Mouse (Mus musculus) heart, embryonic 14.5 days (tissue): ENCODE measurements around the gene Cdipt. TPM values are rescaled to one million over a fixed set of nuclear protein-coding genes. Genes with fewer than 3 reads are reported as not detected.
A peak's percentile ranks its signal among the peaks of the same experiment; 100 is the strongest.

Experiments used
- ATAC-seq: fragments of 200-750 bp; cut with Nextera tagmentation; 2 replicates; pipeline ENCODE4 v1.8.0; 2017; ENCODE audit warnings: low read depth, moderate TSS enrichment; ENCODE audit not compliant: insufficient number of reproducible peaks, insufficient read depth, low FRiP score
- H3K27ac ChIP-seq, 2 experiments: fragments of 200-500 bp in 1 of 2; fragments of 300-500 bp in 1 of 2; sonication (generic) in 1 of 2; replicated peaks in 1 of 2; 2 replicates each; pipeline ENCODE4 v1.5.1; 2012 to 2014; ENCODE audit warnings: low read depth in 2 of 2, low read length in 2 of 2, control low read depth in 1 of 2, mild to moderate bottlenecking in 1 of 2, mixed read lengths in 1 of 2; ENCODE audit not compliant: control insufficient read depth in 1 of 2, insufficient read depth in 1 of 2
- H3K27me3 ChIP-seq: fragments of 300-500 bp; sonication (generic); 2 replicates; pipeline ENCODE4 v1.6.1; 2014; ENCODE audit warnings: mild to moderate bottlenecking, low read length, control low read depth; ENCODE audit not compliant: control insufficient read depth, insufficient read depth
- H3K36me3 ChIP-seq: fragments of 300-500 bp; sonication (generic); 2 replicates; pipeline ENCODE4 v1.6.1; 2014; ENCODE audit warnings: mild to moderate bottlenecking, control low read depth, low read length, mixed read lengths; ENCODE audit not compliant: control insufficient read depth, insufficient read depth
- H3K4me1 ChIP-seq, 2 experiments: fragments of 200-500 bp in 1 of 2; fragments of 300-500 bp in 1 of 2; sonication (generic) in 1 of 2; 2 replicates each; pipeline ENCODE4 v1.6.1; 2012 to 2014; ENCODE audit warnings: low read length in 2 of 2, control low read depth in 1 of 2, mixed read lengths in 1 of 2; ENCODE audit not compliant: control insufficient read depth in 2 of 2, insufficient read depth in 2 of 2
- H3K4me2 ChIP-seq: fragments of 300-500 bp; sonication (generic); 2 replicates; pipeline ENCODE4 v1.6.1; 2014; ENCODE audit warnings: mild to moderate bottlenecking, low read length
- H3K4me3 ChIP-seq, 2 experiments: fragments of 200-500 bp in 1 of 2; fragments of 300-500 bp in 1 of 2; sonication (generic) in 1 of 2; 2 replicates each; pipeline ENCODE4 v1.5.1; 2012 to 2014; ENCODE audit warnings: low read length in 2 of 2, mild to moderate bottlenecking in 2 of 2, control low read depth in 1 of 2, low read depth in 1 of 2, moderate library complexity in 1 of 2; ENCODE audit not compliant: control insufficient read depth in 1 of 2, insufficient read depth in 1 of 2
- H3K9ac ChIP-seq: fragments of 300-500 bp; sonication (generic); 2 replicates; pipeline ENCODE4 v1.6.1; 2014; ENCODE audit warnings: mild to moderate bottlenecking, low read length
- H3K9me3 ChIP-seq: fragments of 300-500 bp; sonication (generic); 2 replicates; pipeline ENCODE4 v1.6.1; 2016; ENCODE audit warnings: low read length, control low read depth; ENCODE audit not compliant: control insufficient read depth
- WGBS: fragments of 180-500 bp; shearing (Covaris S2); extraction: QIAGEN DNeasy Blood & Tissue Kit; methylation state at CpG from one replicate; pipeline ENCODE4 v1.1.7; 2014; 5-methylcytosine and 5-hydroxymethylcytosine counted together
- polyA plus RNA-seq: library from polyadenylated mRNA; unstranded; fragments of >200 nt; fragmentation: Nextera tagmentation; extraction: Ambion mirVana; gene quantifications from 2 replicates; pipeline ENCODE4 v1.2.1, GENCODE M21; 2014

Cdipt gene
- polyA plus RNA-seq, 1 experiment from 2014 or later: 74.6 TPM

DNA sequence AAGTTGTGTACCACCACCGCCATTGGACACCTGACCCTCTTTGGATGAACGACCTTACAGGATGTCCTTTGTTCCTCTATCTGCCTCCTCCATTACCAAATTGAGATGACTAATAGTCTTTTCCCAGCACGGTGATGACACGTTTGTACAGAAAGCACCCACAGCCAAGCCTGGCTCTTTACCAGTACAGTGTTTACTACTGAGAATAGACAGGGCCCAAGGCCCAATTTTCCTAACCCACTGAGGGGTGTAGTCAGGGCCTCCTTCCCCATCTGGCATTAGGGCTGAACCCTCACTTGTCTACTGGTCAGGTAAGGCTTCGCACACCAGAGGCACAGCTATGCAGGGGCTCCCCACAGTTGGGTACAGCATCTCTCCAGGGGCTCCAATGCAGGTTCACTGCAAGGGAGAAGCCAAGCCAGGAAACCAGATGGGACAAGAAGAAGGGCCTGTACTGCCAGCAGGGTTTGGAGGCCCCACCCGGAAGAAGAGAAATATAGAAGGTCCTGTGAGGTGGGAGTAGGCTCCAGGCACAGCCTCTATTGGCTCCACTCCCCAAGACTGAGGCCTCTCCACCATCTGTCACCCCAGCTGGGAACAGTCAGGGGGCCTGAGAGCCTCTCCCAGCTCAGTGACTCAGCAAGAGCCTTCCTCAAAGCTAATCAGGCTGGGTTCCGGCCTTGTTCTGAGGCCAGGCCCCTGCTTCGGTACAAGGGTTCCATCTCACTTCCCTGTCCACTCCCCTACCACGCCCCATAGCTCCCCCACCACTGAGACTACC lies 32.7 kb downstream of the Cdipt start:
- no peak overlapping the region for H3K4me3 ChIP-seq
- peak overlapping the region; percentile 26; the same call in 1 of the 2 replicates for H3K9ac ChIP-seq
- peaks cover 14% of the 10 kb centered on the region for H3K36me3 ChIP-seq
- WGBS: 28% methylated on average over 9 of the region's 9 CpGs
- H3K9me3 ChIP-seq: no peaks in the 10 kb centered on the region
- no peaks in the 10 kb centered on the region for H3K27me3 ChIP-seq
- peaks cover 9 to 10% of the 10 kb centered on the region in 2 experiments for H3K4me1 ChIP-seq
- ATAC-seq: peak; percentile 64
- peak overlapping the region; percentile 57 to 59 for H3K27ac ChIP-seq
- H3K4me2 ChIP-seq: no peak overlapping the region

DNA sequence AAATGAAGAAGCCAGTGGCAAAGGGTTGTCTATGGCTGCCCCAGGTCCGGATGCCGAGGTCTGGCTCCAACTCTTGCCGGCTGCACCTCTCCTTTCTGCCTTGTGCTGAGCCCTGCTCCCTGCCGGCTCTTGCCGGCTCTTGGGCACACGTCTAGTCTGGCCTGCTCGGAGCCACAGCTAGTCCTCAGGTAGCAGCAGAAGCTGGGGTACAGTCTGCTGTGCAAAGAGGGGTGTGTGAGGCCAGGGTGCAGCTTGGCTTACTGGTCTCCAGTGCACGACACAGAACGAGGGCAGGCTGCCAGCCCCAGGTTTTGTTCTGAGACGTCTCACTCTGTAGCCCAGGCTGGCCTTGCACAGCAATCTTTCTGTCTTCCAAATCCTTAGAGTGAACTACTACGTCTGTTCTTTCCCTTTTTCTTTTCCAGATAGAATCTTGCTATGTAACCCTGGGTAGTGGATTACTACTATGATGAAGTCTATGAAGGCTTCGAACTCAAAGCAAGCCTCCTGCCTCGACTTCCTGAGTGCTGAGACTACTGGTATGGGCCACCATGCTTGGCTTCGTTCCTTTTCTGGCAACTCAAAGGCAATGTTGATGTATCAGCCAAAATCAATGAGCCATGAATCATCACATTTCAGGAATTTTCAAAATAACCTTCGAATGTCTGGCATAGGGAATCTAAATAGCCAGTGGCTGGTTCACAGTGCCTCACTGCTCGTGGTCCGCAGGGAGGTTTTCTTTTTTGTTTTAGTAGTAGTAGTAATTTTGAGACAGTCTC lies 33.8 kb downstream of the Cdipt start:
- H3K27ac ChIP-seq: peak overlapping the region in 1 of 2 experiments; percentile 59; a peak in 1 of 4 replicates
- no peak for ATAC-seq
- H3K4me2 ChIP-seq: no peak overlapping the region

GRCm38 (mm10) chr7:127011051-127011450 lies 35.3 kb downstream of the Cdipt start:
- Histone ChIP-seq H3K36me3 (peaks cover 31% of the 10 kb centered on the region), H3K4me2 (no peak overlapping the region), H3K9ac (no peak overlapping the region), H3K27ac (no peak overlapping the region), H3K4me3 (no peak overlapping the region), H3K9me3 (no peaks in the 10 kb centered on the region), H3K4me1 (peaks cover 23 to 32% of the 10 kb centered on the region in 2 experiments), H3K27me3 (no peaks in the 10 kb centered on the region)
- WGBS: 96% methylated on average over 2 of the region's 2 CpGs
- no peak for ATAC-seq

More for the DNA sequence above, 33.8 kb downstream of the Cdipt start:
- Histone ChIP-seq H3K4me1 (peaks cover 11 to 17% of the 10 kb centered on the region in 2 experiments), H3K9me3 (no peaks in the 10 kb centered on the region), H3K9ac (no peak overlapping the region), H3K4me3 (no peak overlapping the region), H3K27me3 (no peaks in the 10 kb centered on the region), H3K36me3 (peaks cover 17% of the 10 kb centered on the region)
- 81% methylated on average over 17 of the region's 17 CpGs for WGBS

DNA sequence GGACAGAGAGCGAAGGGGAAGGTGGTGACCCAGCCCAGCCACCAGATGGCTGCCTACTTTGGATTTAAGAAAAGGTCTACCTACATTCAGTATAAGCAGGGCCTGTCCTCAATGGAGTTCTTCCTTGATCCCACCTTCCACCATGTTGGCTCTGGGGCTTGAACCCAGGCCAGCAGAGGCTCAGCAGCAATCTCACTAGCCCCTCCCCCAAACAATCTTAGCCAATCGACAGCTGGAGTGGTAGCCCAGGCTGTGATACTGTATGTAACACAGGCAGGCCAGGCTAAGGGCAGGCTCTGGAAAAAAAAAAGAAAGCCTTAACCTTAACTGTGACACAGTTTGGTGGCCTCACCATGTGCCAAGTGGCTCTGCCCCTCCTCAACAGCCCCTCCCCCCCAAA lies 36.0 kb downstream of the Cdipt start:
- H3K9ac ChIP-seq: no peak overlapping the region
- 65% methylated on average over 2 of the region's 2 CpGs for WGBS
- H3K4me1 ChIP-seq: peaks cover 21 to 32% of the 10 kb centered on the region in 2 experiments
- no peak overlapping the region for H3K4me3 ChIP-seq
- H3K27ac ChIP-seq: no peak overlapping the region
- H3K27me3 ChIP-seq: no peaks in the 10 kb centered on the region
- no peaks in the 10 kb centered on the region for H3K9me3 ChIP-seq
- no peak overlapping the region for H3K4me2 ChIP-seq
- ATAC-seq: no peak
- H3K36me3 ChIP-seq: peaks cover 31% of the 10 kb centered on the region

DNA sequence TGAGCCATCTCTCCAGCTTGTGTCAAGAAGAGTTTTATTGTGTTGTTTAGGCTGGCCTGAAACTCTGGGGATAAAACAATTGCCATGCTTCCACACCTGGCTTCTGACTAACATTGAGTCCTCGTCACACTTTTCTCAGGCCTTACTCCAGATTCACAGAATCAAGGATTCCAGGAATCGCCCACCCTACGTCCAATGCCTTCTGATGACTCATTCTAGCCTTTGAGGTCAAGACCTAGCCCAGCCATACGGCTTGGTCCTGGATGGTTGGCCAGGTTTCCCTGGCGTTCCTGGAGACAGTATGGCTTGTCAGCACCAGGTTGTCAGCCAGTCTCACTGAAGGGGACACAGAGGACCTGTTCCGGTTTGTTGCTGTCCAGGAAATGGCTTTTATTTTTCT lies 36.7 kb downstream of the Cdipt start:
- peaks cover 21 to 32% of the 10 kb centered on the region in 2 experiments for H3K4me1 ChIP-seq
- no peak overlapping the region for H3K9ac ChIP-seq
- H3K27me3 ChIP-seq: no peaks in the 10 kb centered on the region
- no peak overlapping the region for H3K27ac ChIP-seq
- no peak overlapping the region for H3K4me2 ChIP-seq
- no peak for ATAC-seq
- no peak overlapping the region for H3K4me3 ChIP-seq
- H3K9me3 ChIP-seq: no peaks in the 10 kb centered on the region
- WGBS: 71% methylated on average over 6 of the region's 6 CpGs
- peaks cover 31% of the 10 kb centered on the region for H3K36me3 ChIP-seq

GRCm38 (mm10) chr7:127012845-127013244 lies 37.1 kb downstream of the Cdipt start:
- no peaks in the 10 kb centered on the region for H3K27me3 ChIP-seq
- peaks cover 31% of the 10 kb centered on the region for H3K36me3 ChIP-seq
- ATAC-seq: no peak
- 91% methylated on average over 10 of the region's 10 CpGs for WGBS
- no peak overlapping the region for H3K9ac ChIP-seq
- H3K4me3 ChIP-seq: no peak overlapping the region
- no peaks in the 10 kb centered on the region for H3K9me3 ChIP-seq
- no peak overlapping the region for H3K27ac ChIP-seq
- H3K4me1 ChIP-seq: peaks cover 21 to 36% of the 10 kb centered on the region in 2 experiments
- H3K4me2 ChIP-seq: no peak overlapping the region

- H3K27me3 ChIP-seq: no peaks in the 10 kb centered on the region
- no peak overlapping the region for H3K9ac ChIP-seq
- peaks cover 31% of the 10 kb centered on the region for H3K36me3 ChIP-seq
- H3K4me1 ChIP-seq: peaks cover 18 to 36% of the 10 kb centered on the region in 2 experiments
- WGBS: 90% methylated on average over 6 of the region's 6 CpGs
- no peaks in the 10 kb centered on the region for H3K9me3 ChIP-seq
- no peak overlapping the region for H3K27ac ChIP-seq
- H3K4me2 ChIP-seq: peak overlapping the region; percentile 67
- no peak overlapping the region for H3K4me3 ChIP-seq
- no peak for ATAC-seq
These were observed 37.7 kb downstream of the Cdipt start for GRCm38 (mm10) chr7:127013385-127013784.
